Mouse (Mus musculus): Measurements from ENCODE around the gene Ptprn2.

DNA sequence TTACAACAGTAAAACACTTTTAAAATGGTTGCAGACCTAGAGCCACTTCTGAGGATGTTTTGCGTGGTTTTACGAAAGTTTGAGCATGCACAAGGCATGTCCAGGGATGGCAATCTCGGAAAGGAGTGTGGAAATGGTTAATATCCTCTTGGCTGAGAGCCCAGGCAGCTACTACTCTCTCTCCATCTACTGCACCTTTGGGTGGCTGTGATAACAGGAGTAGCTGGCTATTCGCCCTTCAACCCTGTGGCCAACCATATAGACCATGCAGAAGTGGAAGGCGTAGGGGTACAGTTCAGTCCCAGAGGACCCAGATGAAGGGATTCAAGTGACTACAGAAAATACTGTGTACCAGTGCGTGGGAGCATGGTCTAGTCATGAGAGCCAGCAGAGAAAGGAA lies 655.9 kb downstream of the Ptprn2 start:
- TF ChIP-seq CTCF (IDR thresholded peaks at IDR 0.05; ENCODE audit: borderline replicate concordance, control insufficient read depth, extremely low read depth, insufficient read depth, low read length, poor library complexity) (no peak), POLR2A (IDR thresholded peaks at IDR 0.05; ENCODE audit: control insufficient read depth, extremely low read depth, insufficient read depth, low read length, poor library complexity) (no peak)
